Mouse (Mus musculus) embryonic facial prominence, embryonic 11.5 days (tissue): ENCODE measurements around the gene Mis12. TPM values are rescaled to one million over a fixed set of nuclear protein-coding genes. Genes with fewer than 3 reads are reported as not detected.

Experiments
- ATAC-seq: fragments of 200-750 bp; cut with Nextera tagmentation; replicated peaks from 2 replicates; pipeline ENCODE4 v1.8.0; 2017; ENCODE audit warnings: low read depth; ENCODE audit not compliant: insufficient number of reproducible peaks, low FRiP score, low TSS enrichment
- DNase-seq: peaks from one replicate; pipeline ENCODE4 v3.0.0-alpha.2; 2015; ENCODE audit warnings: low spot score
- H3K27ac ChIP-seq: fragments of 300-500 bp; sonication (generic); replicated peaks from 2 replicates; pipeline ENCODE4 v1.5.1; 2014; ENCODE audit warnings: mild to moderate bottlenecking, low read depth, low read length, control low read depth
- H3K27me3 ChIP-seq: fragments of 300-500 bp; sonication (generic); 2 replicates; pipeline ENCODE4 v1.6.1; 2014; ENCODE audit warnings: mild to moderate bottlenecking, low read length, moderate library complexity, mixed read lengths; ENCODE audit not compliant: control insufficient read depth, insufficient read depth
- H3K36me3 ChIP-seq: fragments of 300-500 bp; sonication (generic); replicated peaks from 2 replicates; pipeline ENCODE4 v1.6.1; 2014; ENCODE audit warnings: low read depth, mild to moderate bottlenecking, low read length, moderate library complexity, mixed read lengths; ENCODE audit not compliant: control insufficient read depth, insufficient read depth
- H3K4me1 ChIP-seq: fragments of 300-500 bp; sonication (generic); 2 replicates; pipeline ENCODE4 v1.6.1; 2014; ENCODE audit warnings: low read length, mixed read lengths; ENCODE audit not compliant: control insufficient read depth, insufficient read depth
- H3K4me2 ChIP-seq: fragments of 300-500 bp; sonication (generic); 2 replicates; pipeline ENCODE4 v1.6.1; 2014; ENCODE audit warnings: low read depth, mild to moderate bottlenecking, control low read depth, low read length, moderate library complexity
- H3K4me3 ChIP-seq: fragments of 300-500 bp; sonication (generic); 2 replicates; pipeline ENCODE4 v1.5.1; 2014; ENCODE audit warnings: low read depth, low read length, control low read depth
- H3K9ac ChIP-seq: fragments of 300-500 bp; sonication (generic); replicated peaks from 2 replicates; pipeline ENCODE4 v1.6.1; 2014; ENCODE audit warnings: mild to moderate bottlenecking, control low read depth, low read length
- H3K9me3 ChIP-seq: fragments of 300-500 bp; sonication (generic); replicated peaks from 2 replicates; pipeline ENCODE4 v1.6.1; 2016; ENCODE audit warnings: mild to moderate bottlenecking, low read length, inconsistent platforms, mixed read lengths; ENCODE audit not compliant: control insufficient read depth
- WGBS: fragments of 180-500 bp; shearing (Covaris S2); extraction: QIAGEN DNeasy Blood & Tissue Kit; methylation state at CpG from one replicate; pipeline ENCODE4 v1.1.7; 2014; 5-methylcytosine and 5-hydroxymethylcytosine counted together
- polyA plus RNA-seq: library from polyadenylated mRNA; unstranded; fragments of >200 nt; fragmentation: Nextera tagmentation; extraction: Ambion mirVana; gene quantifications from 2 replicates; pipeline ENCODE4 v1.2.1, GENCODE M21; 2014

The Mis12 gene
- polyA plus RNA-seq, 1 experiment from 2014 or later, result 64.9 TPM

GRCm38 (mm10) chr11:71005046-71005445 lies 14.4 kb upstream of the Mis12 start:
- Histone ChIP-seq H3K4me1 (no peaks in the 10 kb centered on the region), H3K27ac (no peak overlapping the region), H3K4me3 (peak overlapping the region; percentile 19), H3K9ac (0 out of 2 replicates have a peak overlapping the region, but pooled peaks have one; percentile 15), H3K36me3 (no peaks in the 10 kb centered on the region), H3K27me3 (no peaks in the 10 kb centered on the region), H3K9me3 (no peaks in the 10 kb centered on the region), H3K4me2 (no peak overlapping the region)
- ATAC-seq (no peak), DNase-seq (peak; percentile 7)
- WGBS, result 65% methylated on average over 5 of the region's 5 CpGs

DNA sequence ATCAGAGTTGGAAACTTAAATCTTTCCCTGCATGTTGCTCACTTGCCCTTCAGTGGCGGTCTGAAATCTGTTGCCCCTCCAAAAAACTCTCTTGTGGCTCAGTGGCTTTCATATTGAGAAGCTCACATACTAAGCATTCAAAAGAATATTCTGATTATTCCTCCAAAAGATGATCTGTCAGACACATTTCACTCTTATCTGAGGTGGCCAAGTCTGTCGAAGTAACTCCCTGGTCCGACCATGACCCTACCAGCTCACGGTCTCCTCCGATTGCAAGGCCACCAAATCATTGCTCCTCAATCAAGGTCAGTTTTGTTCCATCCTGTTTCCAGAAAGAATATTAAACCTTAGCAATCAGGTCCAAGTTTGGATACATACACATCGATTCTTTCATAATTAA lies 12.4 kb upstream of the Mis12 start:
- Histone ChIP-seq H3K9me3 (no peaks in the 10 kb centered on the region), H3K9ac (no peak overlapping the region), H3K27ac (no peak overlapping the region), H3K27me3 (no peaks in the 10 kb centered on the region), H3K4me1 (no peaks in the 10 kb centered on the region), H3K4me3 (no peak overlapping the region), H3K4me2 (no peak overlapping the region), H3K36me3 (no peaks in the 10 kb centered on the region)
- DNase-seq (no peak), ATAC-seq (no peak)
- 96% methylated on average over 6 of the region's 6 CpGs for WGBS

DNA sequence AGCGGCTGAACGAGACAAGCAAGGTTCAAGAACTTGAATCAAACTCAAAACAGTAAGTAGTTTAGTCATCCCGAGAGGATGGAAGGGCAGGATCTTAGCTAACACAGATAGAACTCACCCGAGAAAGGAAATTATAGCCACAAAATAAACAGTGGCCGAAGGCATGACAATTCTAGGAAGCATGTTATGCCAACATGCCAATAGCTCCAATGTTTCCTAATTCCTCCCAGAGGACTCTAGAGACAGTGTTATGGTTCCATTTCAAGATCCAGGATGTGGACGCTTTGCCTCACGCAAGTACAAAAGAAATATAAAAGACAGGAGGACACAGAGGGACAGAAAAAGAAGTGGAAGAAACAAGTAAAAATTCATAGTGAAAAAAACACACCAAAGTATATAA lies 11.6 kb upstream of the Mis12 start:
- Histone ChIP-seq H3K9me3 (no peaks in the 10 kb centered on the region), H3K36me3 (peaks cover 3% of the 10 kb centered on the region), H3K4me1 (no peaks in the 10 kb centered on the region), H3K9ac (no peak overlapping the region), H3K4me3 (no peak overlapping the region), H3K27ac (no peak overlapping the region), H3K4me2 (no peak overlapping the region), H3K27me3 (no peaks in the 10 kb centered on the region)
- WGBS, result 90% methylated on average over 7 of the region's 7 CpGs
- DNase-seq (no peak), ATAC-seq (no peak)

- Histone ChIP-seq H3K9ac (no peak overlapping the region), H3K4me1 (no peaks in the 10 kb centered on the region), H3K4me2 (no peak overlapping the region), H3K27me3 (no peaks in the 10 kb centered on the region), H3K9me3 (no peaks in the 10 kb centered on the region), H3K27ac (no peak overlapping the region), H3K36me3 (peaks cover 3% of the 10 kb centered on the region), H3K4me3 (no peak overlapping the region)
- no peak for DNase-seq
- WGBS, result 95% methylated on average over 3 of the region's 3 CpGs
- no peak for ATAC-seq
These were observed 11.1 kb upstream of the Mis12 start for GRCm38 (mm10) chr11:71008321-71008720.

DNA sequence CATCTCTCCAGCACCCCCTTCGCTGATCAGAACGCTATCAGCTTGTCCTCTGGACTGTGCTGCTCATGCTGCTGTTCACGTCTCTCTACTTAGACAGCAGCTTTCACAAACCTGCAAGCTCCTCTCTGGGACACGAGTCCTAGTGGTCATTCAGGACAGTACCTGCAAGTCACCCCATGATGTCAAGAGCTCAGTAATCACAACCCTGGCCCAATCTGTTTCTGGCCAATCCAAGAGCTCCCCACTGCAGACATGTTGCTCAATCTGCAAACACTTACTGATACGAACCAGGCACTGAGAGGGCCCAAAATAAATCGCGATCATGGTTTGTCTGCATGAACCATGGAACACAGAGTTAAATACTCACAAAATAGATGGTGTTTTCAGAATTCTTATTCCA lies 6.7 kb upstream of the Mis12 start:
- Histone ChIP-seq H3K4me3 (no peak overlapping the region), H3K9me3 (no peaks in the 10 kb centered on the region), H3K4me2 (no peak overlapping the region), H3K36me3 (peaks cover 3% of the 10 kb centered on the region), H3K9ac (no peak overlapping the region), H3K27me3 (no peaks in the 10 kb centered on the region), H3K4me1 (no peaks in the 10 kb centered on the region), H3K27ac (no peak overlapping the region)
- no peak for ATAC-seq
- WGBS, result 96% methylated on average over 7 of the region's 7 CpGs
- DNase-seq, result no peak

DNA sequence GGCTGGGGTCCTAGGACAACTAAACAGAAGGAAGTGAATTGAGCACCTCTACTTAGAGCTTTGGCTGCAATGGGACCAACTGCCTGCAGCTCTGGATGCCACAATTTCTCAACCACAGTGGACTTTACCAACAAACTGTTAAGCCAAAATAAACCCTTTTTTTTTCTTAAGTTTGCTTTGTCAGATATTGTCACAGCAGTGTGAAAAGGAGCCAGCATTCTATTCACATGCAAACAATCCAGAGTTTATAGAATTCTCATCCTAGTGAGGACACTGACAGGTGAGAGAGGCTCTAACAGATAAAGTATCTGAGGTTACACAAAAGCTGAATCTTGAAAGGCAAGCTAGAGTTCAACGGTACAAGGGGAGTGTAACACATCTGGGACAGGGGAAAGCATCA lies 2.4 kb upstream of the Mis12 start:
- no peak overlapping the region for H3K4me2 ChIP-seq
- H3K9me3 ChIP-seq, result no peaks in the 10 kb centered on the region
- WGBS, result 93% methylated on average over 1 of the region's 1 CpGs
- ATAC-seq, result no peak
- no peak overlapping the region for H3K4me3 ChIP-seq
- no peaks in the 10 kb centered on the region for H3K4me1 ChIP-seq
- peaks cover 3% of the 10 kb centered on the region for H3K36me3 ChIP-seq
- no peak overlapping the region for H3K9ac ChIP-seq
- H3K27ac ChIP-seq, result no peak overlapping the region
- no peaks in the 10 kb centered on the region for H3K27me3 ChIP-seq
- no peak for DNase-seq

- H3K27me3 ChIP-seq, result no peaks in the 10 kb centered on the region
- no peaks in the 10 kb centered on the region for H3K4me1 ChIP-seq
- DNase-seq, result no peak
- H3K9me3 ChIP-seq, result no peaks in the 10 kb centered on the region
- peak overlapping the region; percentile 34 for H3K4me2 ChIP-seq
- peak overlapping the region; percentile 91 for H3K9ac ChIP-seq
- H3K36me3 ChIP-seq, result no peaks in the 10 kb centered on the region
- no peak overlapping the region; the same call in 1 of the 2 replicates for H3K27ac ChIP-seq
- H3K4me3 ChIP-seq, result peak overlapping the region; percentile 87
- ATAC-seq, result no peak; the same call in 1 of the 2 replicates
- WGBS, result 6% methylated on average over 28 of the region's 28 CpGs
These were observed 803 bp upstream of the Mis12 start for GRCm38 (mm10) chr11:71018416-71019200.

- no peak overlapping the region for H3K4me3 ChIP-seq
- H3K36me3 ChIP-seq, result no peaks in the 10 kb centered on the region; the same call in 1 of the 2 replicates
- no peaks in the 10 kb centered on the region for H3K27me3 ChIP-seq
- no peak for DNase-seq
- 81% methylated on average over 3 of the region's 3 CpGs for WGBS
- no peak overlapping the region for H3K4me2 ChIP-seq
- no peak overlapping the region for H3K27ac ChIP-seq
- no peak for ATAC-seq
- no peaks in the 10 kb centered on the region; the same call in 1 of the 2 replicates for H3K4me1 ChIP-seq
- no peaks in the 10 kb centered on the region for H3K9me3 ChIP-seq
- no peak overlapping the region for H3K9ac ChIP-seq
These were observed 8.9 kb downstream of the Mis12 start for GRCm38 (mm10) chr11:71028280-71028679.
